Mouse (Mus musculus): Measurements from ENCODE around the gene Emb.

- TF ChIP-seq CTCF (IDR thresholded peaks at IDR 0.05; ENCODE audit: low read depth, low read length) (no peak), POLR2A (IDR thresholded peaks at IDR 0.05; ENCODE audit: borderline replicate concordance, low read depth, low read length) (no peak)
These were observed 12.5 kb upstream of the Emb start for GRCm38 (mm10) chr13:117195569-117196495.

Data from bone marrow macrophage, adult 2 months (primary cell).